Mouse (Mus musculus) erythroblast, embryonic 14.5 days (primary cell): ENCODE measurements around the gene Timm22. TPM values are rescaled to one million over a fixed set of nuclear protein-coding genes. Genes with fewer than 3 reads are reported as not detected.
A peak's percentile ranks its signal among the peaks of the same experiment; 100 is the strongest.

Experiments used
- H3K27me3 ChIP-seq: 2 replicates; pipeline ENCODE4 v1.6.1; 2012; ENCODE audit warnings: inconsistent platforms; ENCODE audit not compliant: control insufficient read depth
- H3K36me3 ChIP-seq: 2 replicates; pipeline ENCODE4 v1.6.1; 2012; ENCODE audit warnings: mild to moderate bottlenecking, inconsistent platforms; ENCODE audit not compliant: control insufficient read depth
- H3K4me1 ChIP-seq: 2 replicates; pipeline ENCODE4 v1.6.1; 2012; ENCODE audit warnings: inconsistent platforms; ENCODE audit not compliant: control insufficient read depth
- H3K4me3 ChIP-seq: replicated peaks from 2 replicates; pipeline ENCODE3; 2012; ENCODE audit warnings: moderate library complexity, mild to moderate bottlenecking, inconsistent platforms
- H3K9me3 ChIP-seq: 2 replicates; pipeline ENCODE4 v1.6.1; 2012; ENCODE audit warnings: low read length, inconsistent platforms, mixed read lengths; ENCODE audit not compliant: control insufficient read depth
- GATA1 ChIP-seq: IDR thresholded peaks from 2 replicates; pipeline ENCODE4 v1.6.1; 2012; ENCODE audit warnings: low read length, inconsistent platforms, mixed read lengths
- TAL1 ChIP-seq: IDR thresholded peaks from 3 replicates; pipeline ENCODE4 v1.6.1; 2012; ENCODE audit warnings: low read length, inconsistent platforms, mixed read lengths
- polyA plus RNA-seq: library from polyadenylated mRNA; stranded (reverse); fragments of >175 nt; gene quantifications from 2 replicates; pipeline ENCODE4 v1.2.3, GENCODE M21; 2012

The Timm22 gene
- 0.77 and 1.0 TPM in 2 replicates for polyA plus RNA-seq

- TF ChIP-seq TAL1 (no peak), GATA1 (peak; percentile 28; the same call in 1 of the 2 replicates)
- Histone ChIP-seq H3K36me3 (peaks cover 15% of the 10 kb centered on the region), H3K4me3 (peak within 1 kb of the TSS; percentile 78), H3K4me1 (peaks cover 18% of the 10 kb centered on the region), H3K27me3 (peaks cover 14% of the 10 kb centered on the region), H3K9me3 (no peaks in the 10 kb centered on the region)
These were observed at the start of gene Timm22 for GRCm38 (mm10) chr11:76406702-76407583. Timm22 (plus strand) TSS chr11:76406952.

- no peaks in the 10 kb centered on the region for H3K9me3 ChIP-seq
- H3K4me1 ChIP-seq: no peaks in the 10 kb centered on the region
- no peak overlapping the region for H3K4me3 ChIP-seq
- TF ChIP-seq GATA1: no peak
- no peak for TF ChIP-seq TAL1
- no peaks in the 10 kb centered on the region for H3K27me3 ChIP-seq
- H3K36me3 ChIP-seq: no peaks in the 10 kb centered on the region
These were observed 49.3 kb upstream of the Timm22 start for GRCm38 (mm10) chr11:76357464-76357863.

GRCm38 (mm10) chr11:76358628-76359320 lies 48.0 kb upstream of the Timm22 start:
- no peak for TF ChIP-seq GATA1
- no peak for TF ChIP-seq TAL1
- no peaks in the 10 kb centered on the region for H3K4me1 ChIP-seq
- H3K27me3 ChIP-seq: no peaks in the 10 kb centered on the region
- no peak overlapping the region for H3K4me3 ChIP-seq
- H3K9me3 ChIP-seq: no peaks in the 10 kb centered on the region
- no peaks in the 10 kb centered on the region for H3K36me3 ChIP-seq

GRCm38 (mm10) chr11:76360255-76360654 lies 46.5 kb upstream of the Timm22 start:
- Histone ChIP-seq H3K27me3 (no peaks in the 10 kb centered on the region), H3K9me3 (no peaks in the 10 kb centered on the region), H3K4me1 (no peaks in the 10 kb centered on the region), H3K4me3 (no peak overlapping the region), H3K36me3 (no peaks in the 10 kb centered on the region)
- TF ChIP-seq GATA1 (no peak), TAL1 (no peak)

- H3K27me3 ChIP-seq: no peaks in the 10 kb centered on the region
- H3K4me3 ChIP-seq: no peak overlapping the region
- no peaks in the 10 kb centered on the region for H3K9me3 ChIP-seq
- H3K36me3 ChIP-seq: no peaks in the 10 kb centered on the region
- H3K4me1 ChIP-seq: no peaks in the 10 kb centered on the region
- TF ChIP-seq TAL1: no peak
- no peak for TF ChIP-seq GATA1
These were observed 45.3 kb upstream of the Timm22 start for GRCm38 (mm10) chr11:76361422-76361821.

GRCm38 (mm10) chr11:76363178-76363577 lies 43.6 kb upstream of the Timm22 start:
- Histone ChIP-seq H3K27me3 (no peaks in the 10 kb centered on the region), H3K9me3 (no peaks in the 10 kb centered on the region), H3K4me1 (0 out of 2 replicates have a peak, but pooled peaks cover 2% of the 10 kb centered on the region), H3K4me3 (no peak overlapping the region), H3K36me3 (no peaks in the 10 kb centered on the region)
- TF ChIP-seq GATA1: no peak
- no peak for TF ChIP-seq TAL1

- H3K27me3 ChIP-seq: no peaks in the 10 kb centered on the region
- no peak overlapping the region for H3K4me3 ChIP-seq
- no peaks in the 10 kb centered on the region for H3K36me3 ChIP-seq
- 0 out of 2 replicates have a peak, but pooled peaks cover 2% of the 10 kb centered on the region for H3K4me1 ChIP-seq
- TF ChIP-seq TAL1: no peak
- no peak for TF ChIP-seq GATA1
- no peaks in the 10 kb centered on the region for H3K9me3 ChIP-seq
These were observed 43.1 kb upstream of the Timm22 start for GRCm38 (mm10) chr11:76363636-76364035.

- no peaks in the 10 kb centered on the region for H3K36me3 ChIP-seq
- 0 out of 2 replicates have a peak, but pooled peaks cover 2% of the 10 kb centered on the region for H3K4me1 ChIP-seq
- H3K27me3 ChIP-seq: no peaks in the 10 kb centered on the region
- H3K4me3 ChIP-seq: no peak overlapping the region
- no peak for TF ChIP-seq TAL1
- H3K9me3 ChIP-seq: no peaks in the 10 kb centered on the region
These were observed 42.7 kb upstream of the Timm22 start for GRCm38 (mm10) chr11:76364038-76364437.

GRCm38 (mm10) chr11:76366720-76367119 lies 40.0 kb upstream of the Timm22 start:
- H3K4me3 ChIP-seq: no peak overlapping the region
- H3K36me3 ChIP-seq: no peaks in the 10 kb centered on the region
- no peaks in the 10 kb centered on the region for H3K9me3 ChIP-seq
- H3K27me3 ChIP-seq: no peaks in the 10 kb centered on the region
- no peak for TF ChIP-seq GATA1
- no peak for TF ChIP-seq TAL1
- 0 out of 2 replicates have a peak, but pooled peaks cover 2% of the 10 kb centered on the region for H3K4me1 ChIP-seq
